18 mouse cellular contexts compared by ENCODE assay signal in the genomic region with DNA sequence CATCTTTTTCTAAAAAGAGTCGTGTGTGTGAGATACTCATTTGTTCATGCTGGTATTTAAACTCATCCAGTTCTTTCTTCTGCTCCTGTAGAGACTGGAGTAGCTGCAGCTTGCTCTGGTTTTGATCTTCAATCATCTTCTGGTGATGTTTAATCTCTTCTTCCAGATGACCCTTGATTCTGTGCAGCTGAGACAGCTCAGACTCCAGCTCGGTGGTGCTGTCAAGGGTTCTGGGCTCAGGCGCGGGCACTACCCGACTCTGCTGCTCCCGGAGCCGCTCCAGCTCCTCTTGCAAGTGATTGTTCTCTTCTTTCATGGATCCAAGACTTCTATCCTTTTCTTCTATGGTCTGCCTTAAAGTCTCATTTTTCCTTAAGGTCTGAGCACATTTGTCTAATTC.
"Had no signal": no experiment of that assay in that cellular context is flagged by ENCODE, and none has a peak within 500 bp of the region (broad histone marks: within the 10 kb centered on the region; RNA-seq: fewer than 3 reads in every experiment).

No protein-coding gene starts in this region.

- H3K9ac ChIP-seq: lung, embryonic 14.5 days; midbrain, embryonic 12.5 days; neural tube, embryonic 13.5 days; neural tube, embryonic 15.5 days had no signal

- H3K4me2 ChIP-seq: lung, embryonic 14.5 days; midbrain, embryonic 12.5 days; neural tube, embryonic 13.5 days; neural tube, embryonic 15.5 days had no signal

- H3K9me3 ChIP-seq: midbrain, embryonic 10.5 days; midbrain, embryonic 12.5 days; neural tube, embryonic 13.5 days; neural tube, embryonic 15.5 days had no signal

- H3K4me1 ChIP-seq: midbrain, embryonic 10.5 days; midbrain, embryonic 12.5 days; neural tube, embryonic 13.5 days; neural tube, embryonic 15.5 days had no signal

- H3K27me3 ChIP-seq: midbrain, embryonic 12.5 days; neural tube, embryonic 13.5 days; neural tube, embryonic 15.5 days had no signal

- ATAC-seq: midbrain, embryonic 16.5 days had no signal

- H3K4me3 ChIP-seq: midbrain, embryonic 10.5 days; midbrain, embryonic 12.5 days; myocyte; neural tube, embryonic 13.5 days; neural tube, embryonic 15.5 days had no signal

- H3K27ac ChIP-seq: midbrain, embryonic 10.5 days; midbrain, embryonic 12.5 days; neural tube, embryonic 13.5 days; neural tube, embryonic 15.5 days had no signal

- DNase-seq: lung, embryonic 14.5 days; lung, postnatal 10 days; lung, postnatal 4 days; midbrain, embryonic 14.5 days; retina, postnatal 1 day; right cerebral cortex, adult 18-20 months; right cerebral cortex, postnatal 25 days; right cerebral cortex, postnatal 4 days; spleen, adult 18-20 months; thymus, adult 18-20 months; thymus, postnatal 14 days; thymus, postnatal 36 days had no signal
